Mouse (Mus musculus): Measurements from ENCODE around the gene Casp7.

Gene Casp7

DNA sequence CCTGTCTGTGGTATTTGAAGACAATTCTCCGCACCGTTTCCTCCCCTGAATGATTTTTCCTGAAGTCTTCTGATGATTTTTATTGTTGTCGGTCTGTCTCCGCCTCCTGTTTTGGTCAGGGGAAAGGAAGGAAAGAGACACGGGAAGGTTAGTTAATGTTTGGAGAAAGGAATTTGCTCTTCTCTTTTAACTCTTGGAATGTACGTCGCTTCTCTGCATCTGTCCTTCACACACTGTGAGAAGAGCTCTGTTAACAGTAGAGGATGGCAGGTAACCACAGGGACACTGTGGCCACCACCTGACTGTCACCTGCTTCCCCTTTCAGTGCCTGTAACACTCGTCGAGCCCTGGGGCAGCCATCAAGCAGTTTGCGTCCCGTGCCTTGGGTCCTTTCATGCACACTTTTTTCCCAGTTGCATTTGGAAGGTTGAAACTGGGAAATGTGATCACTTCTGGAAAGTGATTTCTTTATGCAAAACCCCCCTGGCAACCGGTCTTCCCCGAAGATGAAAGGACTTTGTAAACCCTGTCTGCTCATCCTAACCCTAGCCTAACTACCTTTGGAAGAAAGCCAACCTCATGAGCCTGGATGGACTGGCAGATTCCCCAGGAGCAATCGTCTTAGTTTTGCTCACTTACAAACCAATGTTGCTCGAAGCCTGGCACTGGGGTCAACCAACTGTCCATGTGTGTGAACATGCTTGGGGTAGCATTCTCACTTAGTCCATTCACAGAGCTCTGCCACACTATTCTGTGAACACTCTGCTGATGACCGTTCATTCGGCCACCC is 27.9 kb downstream of the Casp7 start:
- no peak for DNase-seq (ENCODE audit: low spot score)

DNA sequence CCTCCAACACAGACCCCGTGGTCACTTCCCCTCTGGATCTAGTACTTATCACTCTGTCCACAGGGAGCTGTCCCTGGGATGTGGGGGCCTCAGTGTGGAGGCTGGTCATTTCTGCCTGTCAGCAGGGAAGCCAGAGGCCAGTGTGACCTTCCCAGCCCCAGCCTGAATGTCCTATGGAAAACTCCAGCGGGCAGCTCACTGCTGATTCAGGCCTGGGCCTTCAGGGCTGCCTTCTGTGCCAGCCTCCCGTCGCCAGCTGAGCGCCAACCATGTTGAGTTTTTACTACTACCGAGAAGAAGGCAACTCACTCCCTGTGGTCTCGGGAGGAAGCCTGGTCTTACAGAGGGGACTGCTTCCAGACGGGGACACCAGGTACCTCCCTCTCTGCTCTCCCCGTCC is 28.6 kb downstream of the Casp7 start:
- no peak for DNase-seq (ENCODE audit: low spot score)

DNA sequence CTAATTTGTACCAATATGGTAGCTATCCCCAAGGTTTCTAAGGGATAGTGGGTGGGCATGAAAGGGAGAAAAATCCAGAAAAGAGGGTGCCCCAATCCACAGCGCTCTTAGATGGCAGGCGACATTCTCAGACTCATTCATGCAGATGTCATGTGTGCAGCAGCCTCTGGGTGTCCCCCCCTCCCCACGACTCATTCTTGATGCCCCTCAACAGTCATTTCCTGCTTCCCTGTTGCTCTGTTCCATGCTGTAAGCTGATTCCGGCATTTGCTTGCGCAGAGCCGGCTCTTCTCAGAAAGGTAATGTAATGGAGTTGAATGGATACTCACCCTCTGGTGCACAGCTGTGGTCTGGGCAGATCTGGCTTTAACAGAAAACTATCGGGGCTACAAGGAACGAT is 33.4 kb downstream of the Casp7 start:
- no peak for DNase-seq (ENCODE audit: low spot score)

DNA sequence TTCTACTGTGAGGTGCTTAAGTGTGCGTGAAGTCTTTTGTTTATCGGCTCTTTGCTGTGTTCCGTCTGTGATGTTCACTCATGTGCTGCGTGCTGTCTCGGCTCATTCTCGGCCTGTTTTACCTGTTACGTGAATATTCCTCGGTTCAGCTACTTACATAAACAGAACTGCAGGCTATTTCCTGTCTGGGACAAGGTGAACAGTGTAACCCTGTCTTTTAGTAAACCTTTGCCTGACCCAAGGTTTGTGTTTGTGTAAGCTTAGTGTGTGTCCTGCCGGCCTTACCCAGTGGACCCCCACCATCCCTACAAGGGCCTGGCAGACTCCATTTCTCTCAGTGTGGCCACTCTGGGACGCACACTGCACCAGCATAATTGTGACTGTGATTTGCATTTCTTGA is 35.8 kb downstream of the Casp7 start:
- no peak for DNase-seq (ENCODE audit: low spot score)

DNA sequence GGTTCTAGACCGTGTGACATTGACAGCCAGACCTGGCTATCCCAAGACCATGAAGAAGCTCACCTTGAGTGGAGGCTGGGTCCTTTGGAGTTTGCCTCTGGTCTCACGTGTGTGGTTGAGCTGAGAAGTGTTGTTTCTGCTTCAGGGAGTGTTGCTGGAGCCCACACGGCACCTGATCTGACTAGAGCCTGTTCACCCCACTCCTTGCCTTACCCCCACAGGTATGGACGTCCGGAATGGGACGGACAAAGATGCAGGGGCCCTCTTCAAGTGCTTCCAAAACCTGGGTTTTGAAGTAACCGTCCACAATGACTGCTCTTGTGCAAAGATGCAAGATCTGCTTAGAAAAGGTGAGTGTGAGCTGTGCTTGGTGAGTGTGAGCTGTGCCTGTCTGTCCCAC is 36.7 kb downstream of the Casp7 start:
- no peak for DNase-seq (ENCODE audit: low spot score)

DNA sequence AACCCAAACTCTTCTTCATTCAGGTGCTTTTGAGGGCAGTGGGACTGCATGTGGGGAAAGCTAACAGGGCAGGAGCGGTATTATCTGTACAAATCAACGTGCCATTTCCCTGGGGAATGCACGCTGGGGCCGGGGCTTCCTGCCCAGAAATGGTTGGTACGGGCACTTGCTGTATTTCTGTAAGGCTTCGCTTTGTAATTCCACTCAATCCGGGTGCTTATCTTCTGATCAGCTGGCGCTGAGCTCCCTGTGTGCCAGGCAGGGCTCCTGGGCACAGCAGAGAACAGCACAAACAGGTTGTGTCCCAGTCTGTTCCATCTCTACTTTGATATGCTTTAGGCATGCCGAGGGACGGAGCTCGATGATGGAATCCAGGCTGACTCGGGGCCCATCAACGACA is 39.5 kb downstream of the Casp7 start:
- DNase-seq (ENCODE audit: low spot score): no peak

DNA sequence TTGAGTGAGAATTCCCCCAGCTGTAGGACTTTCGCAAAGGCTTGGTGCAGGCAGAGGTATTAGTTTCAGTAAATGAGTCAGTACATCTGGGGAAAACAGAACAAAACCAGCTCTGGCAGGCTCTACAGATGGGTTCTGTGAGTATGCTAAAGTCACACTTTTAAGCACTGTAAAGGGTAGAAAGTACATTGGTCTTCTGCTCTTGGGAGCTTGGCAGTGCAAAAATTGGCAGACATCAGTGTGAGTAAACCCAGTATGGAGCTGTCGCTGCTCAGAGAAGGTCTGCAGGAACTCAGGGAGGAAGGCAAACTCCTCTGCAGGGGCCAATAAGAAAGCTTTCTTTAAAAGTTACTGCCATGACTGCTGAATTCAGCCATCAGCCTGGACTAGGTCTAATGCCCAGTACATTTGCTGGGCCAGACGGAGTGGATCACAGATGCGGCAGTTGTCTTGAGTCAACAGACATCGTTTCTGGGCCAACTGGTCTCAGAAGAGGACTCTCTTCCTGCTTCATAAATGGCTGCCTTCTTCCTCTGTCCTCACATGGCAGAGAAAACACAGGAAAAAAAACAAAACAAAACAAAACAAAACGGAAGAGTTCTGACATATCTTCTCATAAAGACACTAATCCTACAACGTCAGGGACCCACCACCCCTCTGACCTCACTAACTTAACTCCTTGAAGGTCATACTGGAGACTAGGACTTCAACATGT is 41.6 kb downstream of the Casp7 start:
- DNase-seq (ENCODE audit: low spot score): no peak

DNA sequence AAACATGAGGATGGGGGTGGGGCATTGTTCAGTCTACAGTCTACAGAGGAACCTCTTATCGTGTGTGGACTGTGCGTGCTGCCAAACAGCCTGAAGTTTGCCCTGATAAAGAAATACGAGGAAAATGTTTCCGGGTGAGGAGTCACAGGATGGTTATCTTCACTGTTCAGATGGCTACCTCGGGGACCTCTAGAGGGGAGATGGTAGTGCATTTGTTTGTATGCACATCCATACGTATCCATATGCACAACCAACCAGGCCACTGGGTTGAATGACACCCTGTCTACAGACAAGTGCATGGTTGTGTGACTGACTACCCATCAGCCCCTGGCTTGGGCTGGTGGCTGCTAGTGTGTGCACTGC is 42.1 kb downstream of the Casp7 start:
- DNase-seq (ENCODE audit: low spot score): no peak

DNA sequence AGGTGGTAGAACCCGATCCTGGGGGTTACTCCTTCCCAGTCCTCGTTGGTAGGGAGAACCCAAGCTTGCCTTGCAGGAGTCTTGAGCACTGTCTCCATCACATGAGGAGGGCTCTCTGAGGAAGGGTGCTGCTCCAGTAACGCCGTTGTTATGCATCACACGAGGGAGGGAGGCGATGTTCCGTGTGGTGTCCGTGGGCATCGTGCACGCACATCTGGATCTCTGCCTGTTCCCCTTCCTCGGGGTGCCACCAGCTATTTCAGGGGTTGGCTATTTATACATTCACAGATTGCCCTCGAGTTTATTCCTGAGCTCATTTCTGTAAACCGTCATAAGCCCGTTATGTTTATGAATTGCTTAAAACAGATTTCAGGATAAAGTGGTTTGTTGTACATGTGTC is 46.5 kb downstream of the Casp7 start:
- DNase-seq (ENCODE audit: low spot score): no peak

DNA sequence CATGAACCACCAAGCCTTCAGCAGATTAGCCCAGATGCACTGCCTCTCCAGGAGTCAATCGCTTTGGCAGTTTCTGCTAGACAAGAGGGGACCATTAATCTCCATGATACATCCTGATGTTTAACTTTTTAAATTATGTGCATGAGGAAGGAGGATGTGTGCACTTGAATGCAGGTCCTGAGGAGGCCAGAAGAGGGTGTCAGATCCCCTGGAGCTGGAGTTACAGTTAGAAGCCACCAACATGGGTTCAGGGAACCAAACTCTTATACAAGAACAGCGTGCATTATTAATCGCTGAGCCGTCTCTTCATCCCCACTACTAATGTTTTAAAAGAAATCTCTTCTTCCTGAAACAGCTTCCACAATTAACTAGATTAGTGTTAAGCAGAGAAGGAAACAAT is 51.9 kb downstream of the Casp7 start:
- no peak for DNase-seq (ENCODE audit: low spot score)

DNA sequence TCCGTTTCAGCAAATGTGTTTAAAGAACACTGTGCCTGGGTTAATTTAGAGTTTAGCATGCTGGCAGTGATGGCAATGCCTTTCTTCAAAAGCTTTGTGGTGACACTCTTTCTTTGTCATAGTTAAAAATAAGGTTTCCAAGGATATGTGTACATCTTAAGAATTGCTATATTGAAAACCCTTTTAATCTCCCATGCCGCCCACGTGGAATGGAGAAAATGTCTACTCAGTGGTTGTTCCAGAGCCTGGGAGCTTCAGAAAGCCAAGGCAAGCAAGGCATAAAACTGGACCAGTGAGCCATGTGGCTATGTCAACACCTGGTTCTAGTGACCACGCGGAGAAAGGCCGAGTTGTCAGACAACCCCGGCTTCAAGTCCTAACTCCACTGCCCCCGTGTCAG is 52.6 kb downstream of the Casp7 start:
- no peak for DNase-seq (ENCODE audit: low spot score)

DNA sequence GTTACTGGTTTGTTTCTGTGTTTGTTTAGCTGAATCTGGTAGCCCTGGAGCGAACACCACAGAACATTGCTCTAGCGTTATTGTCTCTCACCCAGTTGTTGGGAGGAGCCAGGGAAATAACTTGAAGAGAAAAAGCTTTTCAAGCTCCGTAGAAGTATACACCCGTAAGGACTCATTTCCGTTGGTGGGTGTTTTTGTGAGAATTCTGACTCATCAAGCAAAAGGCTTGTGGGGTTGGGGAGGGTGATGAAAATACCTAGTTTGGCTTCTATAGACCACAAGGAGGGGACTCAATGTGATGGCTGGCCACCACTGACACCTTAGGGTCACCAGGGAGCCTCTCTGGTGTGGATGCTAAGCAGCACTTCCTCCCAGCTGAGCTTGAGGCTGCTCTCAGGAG is 54.0 kb downstream of the Casp7 start:
- no peak for DNase-seq (ENCODE audit: low spot score)

DNA sequence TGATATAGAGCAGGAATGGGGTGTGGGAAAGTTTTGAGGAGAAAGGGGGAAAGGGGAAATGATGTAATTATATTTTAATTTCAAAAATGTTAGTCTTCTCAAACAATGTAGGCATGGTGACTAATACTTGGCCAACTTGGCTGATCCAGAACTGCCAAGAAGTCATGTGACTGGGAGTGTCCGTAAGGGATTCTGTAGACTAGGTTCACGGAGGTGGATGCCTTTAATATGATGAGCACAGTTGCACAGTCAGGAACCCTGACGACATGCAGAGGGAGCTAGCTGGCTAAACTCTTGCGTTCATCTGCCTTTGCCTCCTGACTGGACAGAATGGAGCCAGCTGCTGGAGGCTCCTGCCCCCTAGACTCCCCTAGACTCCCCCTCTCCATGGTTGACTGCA is 54.9 kb downstream of the Casp7 start:
- no peak for DNase-seq (ENCODE audit: low spot score)

DNA sequence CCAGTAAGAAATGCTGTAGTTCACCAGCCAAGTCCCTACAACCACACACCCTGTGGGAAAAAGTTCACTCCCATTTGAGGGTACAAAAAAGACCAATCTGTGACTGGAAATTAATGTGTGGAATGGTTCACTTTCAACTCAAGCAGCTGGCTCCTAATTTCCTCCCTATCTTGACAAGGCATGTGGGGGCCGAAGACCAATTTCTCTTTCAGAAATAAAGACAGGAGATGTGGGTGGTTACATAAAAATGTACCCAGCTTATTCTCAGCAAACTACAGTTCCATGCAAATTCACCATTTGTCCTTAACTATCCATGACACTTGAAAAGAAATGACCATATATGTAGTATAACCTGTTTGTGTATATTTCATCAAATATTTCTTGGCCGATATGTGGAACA is 55.5 kb downstream of the Casp7 start:
- no peak for DNase-seq (ENCODE audit: low spot score)

DNA sequence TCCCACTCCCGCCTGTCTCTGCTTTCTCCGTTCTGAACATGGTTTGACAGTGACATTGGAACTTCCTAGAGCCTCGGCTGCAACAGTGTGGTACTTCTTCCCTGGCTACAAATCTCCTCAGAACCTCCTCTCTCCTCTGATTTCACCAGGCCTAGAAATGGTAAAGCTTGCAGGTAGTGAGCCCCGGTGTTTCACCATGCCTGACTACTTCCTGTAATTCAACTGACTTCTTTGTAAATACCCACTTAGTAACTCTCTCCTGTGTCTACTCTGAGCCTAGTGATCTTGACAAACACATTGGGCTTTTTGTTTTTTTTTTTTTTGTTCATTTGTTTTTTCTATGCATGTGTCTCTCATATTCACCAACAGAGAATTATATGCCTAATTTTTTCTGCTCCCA is 57.9 kb downstream of the Casp7 start:
- no peak for DNase-seq (ENCODE audit: low spot score)

DNA sequence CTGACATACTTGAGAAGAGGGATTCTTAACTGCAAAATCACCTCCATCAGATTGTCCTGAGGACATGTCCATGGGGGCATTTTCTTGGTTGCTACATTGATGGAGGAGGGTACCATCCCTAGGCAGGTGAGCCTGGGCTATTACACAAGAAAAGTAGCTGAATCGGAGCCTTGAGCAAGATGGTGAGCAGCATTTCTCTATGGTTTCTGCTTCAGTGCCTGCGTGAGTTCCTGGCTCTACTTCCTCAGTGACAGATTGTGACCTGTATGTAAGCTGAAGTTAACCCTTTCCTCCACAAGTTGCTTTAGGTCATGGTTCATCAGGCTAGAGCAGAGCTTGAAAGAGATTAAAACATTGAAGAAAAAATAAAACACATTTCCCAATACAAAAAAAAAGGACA is 58.4 kb downstream of the Casp7 start:
- DNase-seq (ENCODE audit: low spot score): no peak

DNA sequence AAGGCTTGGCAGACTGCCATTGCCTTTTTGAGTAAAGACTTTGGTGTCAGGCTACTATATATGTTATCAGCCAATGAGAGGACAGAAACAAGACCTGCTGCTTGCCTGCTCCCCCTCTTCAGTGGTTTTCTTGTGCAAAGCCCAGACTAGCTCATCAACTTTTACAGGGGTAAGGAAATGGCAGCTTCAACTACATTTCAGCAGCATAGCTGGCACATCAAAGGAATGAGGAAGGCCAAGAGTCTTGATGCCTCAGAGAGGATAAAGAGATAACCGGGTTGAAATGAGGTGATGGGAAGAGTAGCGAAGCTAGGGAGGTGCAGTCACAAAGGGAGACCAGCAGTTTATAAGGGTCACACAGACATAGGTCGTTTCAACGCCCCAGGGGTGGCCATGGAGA is 60.6 kb downstream of the Casp7 start:
- DNase-seq (ENCODE audit: low spot score): no peak

DNA sequence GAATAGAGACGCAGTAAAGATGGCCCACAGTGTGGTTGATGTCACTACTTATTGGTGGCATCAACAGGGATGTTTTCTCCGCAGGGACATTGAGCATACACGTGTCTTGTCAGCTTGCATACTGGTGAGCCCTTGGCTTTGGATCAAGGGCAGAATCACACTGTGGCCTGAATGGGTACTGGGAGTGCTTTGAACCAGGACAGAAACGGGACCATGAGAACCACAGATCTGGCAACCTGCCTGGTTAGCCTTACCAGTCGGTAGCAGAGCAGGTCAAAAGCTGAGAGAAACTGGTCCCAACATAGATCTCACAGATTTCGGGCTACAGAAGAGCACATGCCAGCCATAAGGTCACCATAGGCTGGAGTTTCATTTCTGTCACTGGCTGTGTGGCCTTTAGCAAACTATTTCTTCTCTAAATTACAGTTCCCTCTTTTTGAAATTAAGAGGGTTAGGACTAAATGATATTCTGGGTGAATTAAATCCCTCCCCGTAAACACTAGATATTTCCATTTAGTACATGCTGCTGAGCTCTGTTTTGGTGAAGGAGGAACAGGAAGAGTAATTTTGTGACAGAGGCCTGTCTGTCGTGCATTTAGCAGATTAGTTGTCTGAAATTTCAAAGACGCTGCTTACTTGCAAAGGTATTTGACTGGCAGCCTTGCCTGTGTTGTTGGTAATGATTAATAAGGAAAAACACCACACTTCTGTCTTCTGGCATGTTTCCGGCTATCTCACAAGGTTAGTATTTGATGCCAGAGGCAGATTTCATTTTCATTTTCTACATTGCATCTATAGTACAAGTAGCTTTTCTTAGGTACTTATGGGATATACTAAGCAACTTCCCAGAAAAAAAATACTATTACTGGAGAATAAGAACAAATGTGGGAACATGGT is 62.5 kb downstream of the Casp7 start:
- no peak for DNase-seq (ENCODE audit: low spot score)

DNA sequence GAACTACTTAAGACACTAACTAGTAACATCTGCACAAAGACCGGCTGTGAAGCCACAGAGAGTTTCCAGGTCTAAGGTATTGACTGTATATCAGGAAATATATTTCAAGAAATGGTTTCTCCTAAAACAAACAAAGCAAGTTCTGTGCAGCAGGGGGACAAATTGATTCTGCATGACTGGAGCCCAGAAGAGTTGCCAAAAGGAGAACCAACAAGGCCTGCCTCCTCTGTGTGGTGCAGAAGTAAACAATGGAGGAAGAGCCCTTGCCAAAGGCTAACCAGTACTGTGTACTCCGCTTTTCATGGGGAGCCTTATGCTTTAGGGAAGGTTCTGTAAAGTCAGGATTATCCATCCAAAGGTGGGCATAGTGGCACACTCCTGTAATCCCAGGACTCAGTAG is 63.3 kb downstream of the Casp7 start:
- DNase-seq (ENCODE audit: low spot score): no peak

DNA sequence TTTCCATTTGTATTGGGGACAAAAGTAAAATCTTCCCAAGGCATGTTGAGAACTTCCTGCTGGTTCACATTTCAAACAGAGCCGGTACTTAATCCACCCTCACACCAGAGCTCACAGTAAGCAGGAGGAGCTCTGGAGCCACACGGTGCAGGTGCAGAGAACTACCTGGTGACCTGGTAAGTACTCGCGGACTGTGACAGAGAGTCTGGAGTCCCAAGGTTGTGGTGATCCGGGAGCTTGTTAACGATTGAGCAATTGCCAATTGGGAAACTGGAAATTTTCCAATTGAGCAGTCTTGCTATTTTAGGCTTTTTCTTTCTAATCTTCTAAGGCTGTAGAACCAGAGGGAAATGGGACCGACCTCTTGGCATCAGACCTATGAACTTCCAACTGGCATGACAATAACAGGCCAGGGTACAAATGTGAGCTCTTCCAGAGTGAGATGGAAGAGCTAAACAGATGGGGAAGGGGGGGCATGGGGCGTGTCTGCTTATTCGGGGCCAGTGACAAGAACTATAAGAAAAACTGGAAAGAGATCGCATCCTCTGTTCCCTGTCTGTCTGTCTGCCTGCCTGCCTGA is 64.7 kb downstream of the Casp7 start, which contains the start of gene Plekhs1:
Plekhs1 (plus strand) TSS at position 119 of the 580 bp plus-strand sequence.
- DNase-seq (ENCODE audit: low spot score): no peak

DNA sequence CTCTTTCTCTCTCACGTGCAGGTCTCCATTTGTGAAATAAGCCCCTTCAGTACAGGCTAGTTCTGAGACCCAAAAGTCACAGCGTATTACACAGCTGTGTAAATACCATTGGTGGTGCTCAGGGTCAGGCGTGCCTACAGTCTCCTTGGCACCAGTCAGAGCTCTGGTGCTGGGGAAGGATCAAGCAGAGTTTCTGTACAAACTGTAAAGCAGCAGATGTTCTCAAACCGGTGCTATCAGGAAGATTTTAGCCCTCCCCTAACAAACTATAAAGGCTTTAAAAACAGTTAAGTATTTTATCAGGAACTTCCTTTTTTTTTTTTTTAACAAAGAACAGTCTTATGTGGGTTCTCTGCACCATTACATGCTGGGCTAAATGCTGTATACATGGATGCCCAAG is 65.9 kb downstream of the Casp7 start:
- DNase-seq (ENCODE audit: low spot score): no peak

DNA sequence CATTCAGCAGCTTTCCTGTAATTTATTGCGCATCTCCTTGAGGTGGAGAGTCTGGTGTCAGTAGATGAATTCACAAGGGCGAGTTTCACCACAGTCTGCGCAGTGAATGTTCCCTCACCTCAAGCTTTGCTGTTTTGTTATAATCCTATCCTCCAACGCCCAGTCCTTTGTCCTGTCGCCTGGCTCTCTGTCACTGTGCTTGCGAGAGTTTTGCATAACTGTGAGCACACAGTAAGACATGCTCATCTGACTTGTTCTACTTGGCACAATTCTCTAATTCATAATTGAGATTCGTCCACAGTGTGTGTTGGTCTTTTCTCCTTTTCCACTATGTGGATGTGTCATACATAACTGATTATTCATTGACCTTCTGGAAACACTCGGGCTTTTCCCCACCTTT is 69.6 kb downstream of the Casp7 start:
- no peak for DNase-seq (ENCODE audit: low spot score)

Data from layer of hippocampus, adult 9-10 months (tissue).